Mouse (Mus musculus) v-Abl transformed pro-B cells (cell line): ENCODE measurements at regions not wholly inside any gene's neighbourhood (a gene's known extent, or its start where the extent isn't known, plus 50 kb on each side); places are given as distances from the start of the nearest gene placed in this dataset.

ENCODE experiments used
- in situ Hi-C, 2 experiments: fragments of 400-800 bp; cut with MboI; formaldehyde crosslinking; loops; one replicate each; pipeline ENCODE4 v1.15.1; 2025; ENCODE audit not compliant: unreplicated experiment in 2 of 2

- in situ Hi-C loops, result no loop called here
Observed at GRCm38 (mm10) chr7:39857301-39857700, 339.7 kb downstream of the Zfp619 start.

DNA sequence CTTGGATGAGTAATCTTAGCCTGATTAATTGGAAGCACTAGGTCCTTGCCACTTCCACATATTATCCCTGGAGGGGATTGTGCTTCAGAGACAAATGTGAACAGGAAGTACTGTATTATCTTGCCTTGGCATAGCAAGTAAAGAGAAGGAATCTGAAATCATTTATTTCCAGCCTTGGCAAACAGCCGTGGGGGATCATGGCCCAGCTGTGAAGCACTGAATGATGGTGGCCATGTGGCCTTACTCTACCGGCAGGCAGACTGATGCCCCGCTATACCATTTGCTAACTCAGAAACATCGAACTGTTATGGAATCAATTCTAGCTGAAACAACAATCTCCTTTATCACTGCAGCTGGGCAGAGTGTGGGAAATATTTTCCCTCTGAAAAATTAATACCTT is 345.3 kb downstream of the Zfp619 start:
- in situ Hi-C loops, result no loop called here

DNA sequence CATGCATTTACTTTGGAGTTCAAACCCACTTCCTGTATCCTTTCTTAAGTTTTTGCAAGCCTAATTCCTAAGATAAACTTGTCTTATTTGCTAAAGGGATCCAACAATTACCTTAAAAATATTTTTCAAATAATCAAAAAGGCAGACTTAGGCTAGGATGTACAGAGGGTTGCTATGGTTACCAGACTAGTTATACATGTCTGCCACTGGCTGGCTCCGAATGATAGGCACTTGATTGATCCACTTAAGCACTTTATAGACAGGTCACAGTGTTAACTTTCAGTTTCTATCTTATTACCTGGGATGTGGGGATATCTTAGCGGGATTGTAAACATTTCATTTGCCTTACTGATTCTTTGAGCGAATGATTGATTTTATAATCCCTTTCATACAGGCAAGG is 346.6 kb downstream of the Zfp619 start:
- in situ Hi-C loops, result no loop called here

DNA sequence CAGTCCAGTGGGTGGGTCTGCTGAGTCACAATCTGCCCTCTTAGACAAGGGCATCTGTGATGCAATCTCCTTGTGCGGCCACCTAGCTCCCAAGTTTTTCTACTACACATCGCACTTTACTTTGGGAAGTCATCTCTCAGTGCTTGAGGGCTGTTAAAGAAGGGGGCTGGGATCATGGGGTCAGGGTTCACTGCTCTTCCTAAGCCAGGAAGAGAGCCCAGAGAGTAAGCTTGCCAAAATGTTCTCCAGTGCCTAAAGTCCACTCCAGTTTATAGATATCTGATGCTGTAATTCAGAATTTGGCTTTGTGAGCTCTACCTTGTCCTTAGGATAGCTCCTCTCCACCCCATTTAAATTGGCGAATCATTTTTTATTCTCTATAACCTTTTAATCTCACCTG is 347.2 kb downstream of the Zfp619 start:
- in situ Hi-C loops, result no loop called here

- in situ Hi-C loops, result no loop called here
Observed at GRCm38 (mm10) chr7:39866674-39867428, 349.3 kb downstream of the Zfp619 start.

- in situ Hi-C loops, result no loop called here
Observed at GRCm38 (mm10) chr7:39867451-39867850, 349.9 kb downstream of the Zfp619 start.

GRCm38 (mm10) chr7:39882113-39882512 is 364.5 kb downstream of the Zfp619 start:
- in situ Hi-C loops, result no loop called here

GRCm38 (mm10) chr7:39894208-39894896 is 376.8 kb downstream of the Zfp619 start:
- in situ Hi-C loops, result no loop called here

DNA sequence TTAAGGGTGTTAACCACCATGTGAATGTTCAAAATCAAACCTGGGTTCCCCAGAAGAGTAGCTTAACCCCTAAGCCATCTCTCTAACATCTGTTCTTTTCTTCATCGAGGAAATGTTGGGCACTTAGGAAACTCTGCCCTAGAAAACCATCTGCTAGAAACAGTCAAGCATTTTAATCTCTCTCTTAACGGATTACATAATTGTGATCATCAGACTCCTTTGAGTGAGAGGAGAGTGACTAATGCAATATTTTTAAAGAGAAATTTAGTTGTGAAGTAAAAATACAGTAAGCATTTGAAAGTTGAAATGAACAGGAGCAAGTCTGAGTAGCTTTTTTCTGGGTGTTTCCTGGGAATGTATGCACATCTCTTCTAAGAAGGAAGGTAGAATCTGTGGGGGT is 379.4 kb downstream of the Zfp619 start:
- in situ Hi-C loops, result no loop called here

GRCm38 (mm10) chr7:39898268-39898667 is 380.7 kb downstream of the Zfp619 start:
- in situ Hi-C loops, result no loop called here

GRCm38 (mm10) chr7:39933946-39934345 is 416.4 kb downstream of the Zfp619 start:
- in situ Hi-C loops, result no loop called here

DNA sequence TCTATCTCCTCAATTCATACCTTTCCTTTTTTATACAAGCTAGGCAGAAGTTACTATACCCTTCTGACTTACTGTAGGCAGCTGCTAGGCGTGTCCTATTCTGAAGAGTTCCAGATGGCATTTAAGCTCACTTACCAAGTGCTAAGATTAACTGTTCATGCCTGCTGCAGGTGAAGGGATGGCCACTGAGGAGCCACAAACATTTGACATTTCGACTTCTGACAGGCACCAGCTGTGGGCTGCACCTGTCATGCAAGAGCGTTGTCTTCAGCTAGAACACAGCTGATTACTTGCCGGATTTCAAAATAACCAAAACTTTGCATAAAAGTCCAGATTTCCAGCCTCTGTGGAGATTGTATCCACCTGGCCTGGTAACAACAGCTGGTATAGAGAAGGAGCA is 419.7 kb downstream of the Zfp619 start:
- in situ Hi-C loops, result no loop called here

- in situ Hi-C loops, result no loop called here
Observed at GRCm38 (mm10) chr7:39942262-39942900, 424.8 kb downstream of the Zfp619 start.

- in situ Hi-C loops, result no loop called here
Observed at GRCm38 (mm10) chr7:39954110-39954509, 436.5 kb downstream of the Zfp619 start.

GRCm38 (mm10) chr7:39954931-39955330 is 437.4 kb downstream of the Zfp619 start:
- in situ Hi-C loops, result no loop called here

DNA sequence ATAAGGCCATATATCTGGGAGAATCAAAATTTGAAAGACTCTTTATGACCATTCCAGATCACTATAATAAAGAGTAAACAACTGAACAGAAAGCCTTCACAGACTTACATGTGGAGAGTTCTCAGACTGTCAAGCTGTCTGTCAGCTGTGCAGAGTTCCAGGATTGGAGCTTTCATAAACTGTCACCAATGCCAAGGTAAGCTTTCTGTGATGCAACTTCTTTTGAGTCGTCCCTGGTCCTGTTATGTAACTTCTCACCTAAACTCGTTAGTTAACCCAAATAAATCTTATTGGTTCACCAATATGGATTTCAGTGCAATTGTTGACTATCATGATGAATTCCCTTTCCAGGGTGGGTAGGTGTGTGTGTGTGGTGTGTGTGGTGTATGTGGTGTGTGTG is 460.6 kb downstream of the Zfp619 start:
- in situ Hi-C loops, result no loop called here

- in situ Hi-C loops, result no loop called here
Observed at GRCm38 (mm10) chr7:39981647-39982046, 464.1 kb downstream of the Zfp619 start.
